Mouse (Mus musculus) spleen, adult 18-20 months (tissue): ENCODE measurements at regions not wholly inside any gene's neighbourhood (a gene's known extent, or its start where the extent isn't known, plus 50 kb on each side); places are given as distances from the start of the nearest gene placed in this dataset.
A peak's percentile ranks its signal among the peaks of the same experiment; 100 is the strongest.

Experiments used
- DNase-seq, 2 experiments: peaks; one replicate each; pipeline ENCODE4 v3.0.0; 2022; ENCODE audit warnings: mixed read lengths in 2 of 2

- no peak for DNase-seq
Measured at GRCm38 (mm10) chr7:83486156-83486750, 98.5 kb upstream of the Tmc3 start.

GRCm38 (mm10) chr7:83489790-83490189 lies 94.9 kb upstream of the Tmc3 start:
- peak in 1 of 2 experiments; percentile 9 for DNase-seq

GRCm38 (mm10) chr7:83504996-83505645 lies 79.6 kb upstream of the Tmc3 start:
- no peak for DNase-seq

DNA sequence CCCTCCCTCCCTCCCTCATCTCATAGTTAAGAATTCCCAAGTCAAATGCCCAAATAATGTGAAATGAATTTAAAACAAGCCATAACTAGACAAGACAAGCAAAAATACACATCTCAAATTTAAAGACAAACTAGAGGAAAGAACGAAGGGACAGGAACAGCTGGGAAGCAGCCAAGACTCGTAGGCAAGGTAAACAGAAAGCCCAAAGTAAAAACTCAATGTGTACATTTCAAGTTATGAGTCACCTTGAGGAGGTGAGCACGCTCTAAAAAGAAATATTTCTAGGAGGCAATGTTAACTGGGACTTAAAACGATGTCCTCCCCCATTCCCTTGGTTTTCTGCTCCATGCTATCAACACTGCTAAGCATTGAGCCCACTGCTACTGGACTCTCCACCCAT lies 68.4 kb upstream of the Tmc3 start:
- DNase-seq = no peak

GRCm38 (mm10) chr7:83521511-83521910 lies 63.2 kb upstream of the Tmc3 start:
- DNase-seq = no peak
